In genomic region chr6:94171250-94171649, GRCm38 (mm10) we compare ENCODE assay signal across 22 mouse cellular contexts.
DNase-seq lines count a peak whose midpoint lies in the region; ATAC-seq and TF ChIP-seq lines count a peak whose summit lies in the region.
"Had no signal": no experiment of that assay in that cellular context is flagged by ENCODE, and none has a peak within 500 bp of the region (broad histone marks: within the 10 kb centered on the region; RNA-seq: fewer than 3 reads in every experiment).

No protein-coding gene starts in this region.

- 39% methylated on average over 8 of the region's 8 CpGs for WGBS in lung, embryonic 14.5 days
- 43% methylated on average over 8 of the region's 8 CpGs for WGBS in heart, embryonic 13.5 days
- WGBS in stomach, postnatal 0 days: 42% methylated on average over 8 of the region's 8 CpGs

- H3K36me3 ChIP-seq in lung, embryonic 14.5 days (ENCODE audit: insufficient read depth): no peaks in the 10 kb centered on the region
- no peaks in the 10 kb centered on the region for H3K36me3 ChIP-seq in heart, embryonic 13.5 days
- H3K36me3 ChIP-seq in stomach, postnatal 0 days (ENCODE audit: control insufficient read depth, insufficient read depth, low read length): no peaks in the 10 kb centered on the region
- H3K36me3 ChIP-seq: G1E; hindbrain, embryonic 10.5 days; midbrain, embryonic 13.5 days had no signal

- H3K27me3 ChIP-seq in lung, embryonic 14.5 days (ENCODE audit: insufficient read depth, low read length): no peaks in the 10 kb centered on the region
- no peaks in the 10 kb centered on the region for H3K27me3 ChIP-seq in heart, embryonic 13.5 days (replicated peaks)
- H3K27me3 ChIP-seq in stomach, postnatal 0 days (ENCODE audit: control insufficient read depth, insufficient read depth, low read length): no peaks in the 10 kb centered on the region
- H3K27me3 ChIP-seq: midbrain, embryonic 13.5 days had no signal

- H3K4me1 ChIP-seq in lung, embryonic 14.5 days (ENCODE audit: insufficient read depth): no peaks in the 10 kb centered on the region
- peaks cover 45% of the 10 kb centered on the region for H3K4me1 ChIP-seq in heart, embryonic 13.5 days
- H3K4me1 ChIP-seq in stomach, postnatal 0 days (replicated peaks; ENCODE audit: control insufficient read depth, insufficient read depth): no peaks in the 10 kb centered on the region

- no peak for ATAC-seq in lung, embryonic 14.5 days (ENCODE audit: insufficient read depth)
- ATAC-seq in heart, embryonic 13.5 days (ENCODE audit: extremely low read depth, insufficient number of reproducible peaks, low FRiP score, low TSS enrichment): no peak
- no peak for ATAC-seq in stomach, postnatal 0 days (ENCODE audit: low FRiP score, low TSS enrichment)
- ATAC-seq: CD4-positive, CD25-positive, alpha-beta regulatory T cell, adult 4 months; forebrain, postnatal 0 days; midbrain, embryonic 13.5 days had no signal

- peak; percentile 38 to 69 for DNase-seq in heart, adult 9 months (ENCODE audit: low spot score in 2 of 2)
- no peak for DNase-seq in heart, postnatal 25 days (ENCODE audit: low spot score)
- peak; percentile 51 for DNase-seq in lung, embryonic 14.5 days
- no peak for DNase-seq in lung, postnatal 36 days
- no peak for DNase-seq in stomach, postnatal 0 days (ENCODE audit: low spot score)
- no peak for DNase-seq in embryo, embryonic 9.5 days (ENCODE audit: extremely low spot score)
- DNase-seq: adrenal gland, postnatal 10 days; cerebellum, adult 18-20 months; cerebellum, postnatal 36 days; forebrain, postnatal 0 days; gastrocnemius, postnatal 14 days; layer of hippocampus, postnatal 36 days; left cerebral cortex, postnatal 4 days; lung, adult 2 months; right cerebral cortex, postnatal 14 days; thymus, postnatal 25 days had no signal

- H3K4me2 ChIP-seq in lung, embryonic 14.5 days: no peak overlapping the region
- no peak overlapping the region for H3K4me2 ChIP-seq in heart, embryonic 13.5 days
- no peak overlapping the region for H3K4me2 ChIP-seq in stomach, postnatal 0 days (replicated peaks; ENCODE audit: low read depth)
- H3K4me2 ChIP-seq: liver, embryonic 11.5 days; midbrain, embryonic 13.5 days had no signal

- intact Hi-C loops in heart, postnatal 25 days (cut with DNase I): no loop called here

- TF ChIP-seq EP300 in stomach, postnatal 0 days (optimal IDR thresholded peaks at IDR 0.05): no peak

- H3K9ac ChIP-seq in lung, embryonic 14.5 days: no peak overlapping the region
- H3K9ac ChIP-seq in heart, embryonic 13.5 days: peak overlapping the region; percentile 34; the same call in 1 of the 2 replicates
- no peak overlapping the region for H3K9ac ChIP-seq in stomach, postnatal 0 days (ENCODE audit: low read length)
- H3K9ac ChIP-seq: forebrain, postnatal 0 days; midbrain, embryonic 13.5 days had no signal

- H3K9me3 ChIP-seq in lung, embryonic 14.5 days (ENCODE audit: low read depth, low read length): no peaks in the 10 kb centered on the region
- no peaks in the 10 kb centered on the region for H3K9me3 ChIP-seq in heart, embryonic 13.5 days
- H3K9me3 ChIP-seq in stomach, postnatal 0 days (ENCODE audit: control insufficient read depth, low read length): no peaks in the 10 kb centered on the region
- H3K9me3 ChIP-seq: hindbrain, embryonic 10.5 days; midbrain, embryonic 13.5 days had no signal

- H3K4me3 ChIP-seq in lung, embryonic 14.5 days (ENCODE audit: low read depth, low read length): no peak overlapping the region
- no peak overlapping the region for H3K4me3 ChIP-seq in heart, embryonic 13.5 days
- no peak overlapping the region for H3K4me3 ChIP-seq in stomach, postnatal 0 days (ENCODE audit: low read depth, low read length)
- H3K4me3 ChIP-seq: hindbrain, embryonic 10.5 days; midbrain, embryonic 13.5 days had no signal

- no peak for TF ChIP-seq CTCF in lung, embryonic 14.5 days (IDR thresholded peaks at IDR 0.05; ENCODE audit: low read depth)
- no peak for TF ChIP-seq CTCF in stomach, postnatal 0 days (IDR thresholded peaks at IDR 0.05; ENCODE audit: low read depth)

- H3K27ac ChIP-seq in lung, embryonic 14.5 days (ENCODE audit: low read depth): no peak overlapping the region
- H3K27ac ChIP-seq in heart, embryonic 13.5 days (replicated peaks): peak overlapping the region; percentile 65
- 0 out of 2 replicates have a peak overlapping the region, but pooled peaks have one; percentile 35 for H3K27ac ChIP-seq in stomach, postnatal 0 days (replicated peaks)
- H3K27ac ChIP-seq: hindbrain, embryonic 10.5 days; midbrain, embryonic 13.5 days had no signal

Comparison
In these comparisons a context has a peak if more than half of its experiments do, and no peak if none do; other contexts are left out.
1. DNase-seq: peak in heart, adult 9 months (2 of 2) and lung, embryonic 14.5 days (single experiment); none in heart, postnatal 25 days (single experiment), lung, postnatal 36 days (single experiment), stomach, postnatal 0 days (single experiment) and embryo, embryonic 9.5 days (single experiment).